Mouse (Mus musculus): ENCODE results near the gene Gadd45b. TPM values are rescaled to one million over a fixed set of nuclear protein-coding genes. Genes with fewer than 3 reads are reported as not detected.

The Gadd45b gene
- 10 to 100 TPM; 16.4 to 19.0 TPM for total RNA-seq (2021)

DNA sequence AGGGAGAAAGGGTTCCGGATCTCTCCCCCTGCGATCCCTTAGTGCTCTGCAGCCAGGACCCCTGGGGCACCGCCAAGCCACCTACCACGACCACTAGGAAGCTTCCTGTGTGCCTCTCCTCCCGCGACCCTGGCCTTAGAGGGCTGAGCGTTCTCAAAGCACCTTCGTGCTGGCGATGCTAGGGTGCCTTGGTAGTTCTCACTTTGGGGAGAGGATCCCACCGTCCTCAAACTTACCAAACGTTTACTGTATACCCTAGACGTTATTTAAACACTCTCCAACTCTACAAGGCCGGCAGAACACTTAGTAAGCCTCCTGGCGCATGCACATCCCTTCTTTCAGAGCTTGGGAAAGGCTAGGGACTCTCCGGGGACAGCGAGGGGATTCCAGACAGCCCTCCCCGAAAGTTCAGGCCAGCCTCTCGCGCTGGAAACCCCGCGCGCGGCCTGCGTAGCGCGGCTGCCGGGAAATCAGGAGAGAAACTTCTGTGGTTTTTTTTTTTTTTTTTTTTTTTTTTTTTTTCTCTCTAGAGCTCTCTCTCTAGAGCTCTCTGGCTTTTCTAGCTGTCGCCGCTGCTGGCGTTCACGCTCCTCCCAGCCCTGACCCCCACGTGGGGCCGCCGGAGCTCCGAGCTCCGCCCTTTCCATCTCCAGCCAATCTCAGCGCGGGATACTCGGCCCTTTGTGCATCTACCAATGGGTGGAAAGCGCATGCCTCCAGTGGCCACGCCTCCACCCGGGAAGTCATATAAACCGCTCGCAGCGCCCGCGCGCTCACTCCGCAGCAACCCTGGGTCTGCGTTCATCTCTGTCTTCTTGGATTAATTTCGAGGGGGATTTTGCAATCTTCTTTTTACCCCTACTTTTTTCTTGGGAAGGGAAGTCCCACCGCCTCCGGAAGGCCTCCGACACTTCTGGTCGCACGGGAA lies at the start of gene Gadd45b:
TSS of gene Gadd45b (plus strand) at position 775 of the 928 bp plus-strand sequence.
- intact Hi-C loops (cut with DNase I): loop anchor here (1.0 to 2.0 kb wide), 3 partner anchors 59 to 245 kb away; no protein-coding TSS in a partner anchor
- DNase-seq (ENCODE audit: low spot score in 2 of 2): peak; percentile 97 to 99

DNA sequence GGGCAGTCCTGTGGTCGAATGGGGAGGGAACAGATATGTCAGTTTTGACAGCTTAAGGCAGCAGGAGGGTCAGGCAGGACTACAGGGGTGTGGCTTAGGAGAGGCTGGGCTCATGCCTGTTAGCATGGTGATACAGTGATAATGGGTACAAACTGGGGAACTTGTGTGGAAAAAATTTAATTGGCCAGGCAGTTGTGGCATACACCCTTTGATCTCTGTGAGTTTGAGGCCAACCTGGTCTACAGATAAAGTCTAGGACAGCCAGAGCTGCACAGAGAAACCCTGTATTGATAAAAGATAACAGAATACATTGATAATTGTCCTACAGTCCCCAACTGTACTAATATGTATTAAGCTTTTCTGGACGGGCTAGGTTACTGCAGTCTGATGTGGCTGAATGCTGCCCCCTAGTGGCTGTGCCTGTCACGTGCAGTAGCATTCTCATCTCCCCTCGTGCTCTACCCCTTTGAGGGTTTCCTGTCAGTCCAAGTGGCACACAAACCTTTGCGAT lies 49.7 kb upstream of the Gadd45b start:
- intact Hi-C loops (cut with DNase I): loop anchor here (1.0 to 2.0 kb wide), 2 partner anchors 58 to 115 kb away; no protein-coding TSS in a partner anchor

GRCm38 (mm10) chr10:80880901-80881300 lies 49.0 kb upstream of the Gadd45b start:
- DNase-seq (ENCODE audit: low spot score in 2 of 2): no peak
- intact Hi-C loops (cut with DNase I): loop anchor here (1.0 to 2.0 kb wide), 2 partner anchors 59 to 114 kb away; no protein-coding TSS in a partner anchor

More for the DNA sequence above, 49.7 kb upstream of the Gadd45b start:
- peak; percentile 45 to 49 for DNase-seq (ENCODE audit: low spot score in 2 of 2)

DNA sequence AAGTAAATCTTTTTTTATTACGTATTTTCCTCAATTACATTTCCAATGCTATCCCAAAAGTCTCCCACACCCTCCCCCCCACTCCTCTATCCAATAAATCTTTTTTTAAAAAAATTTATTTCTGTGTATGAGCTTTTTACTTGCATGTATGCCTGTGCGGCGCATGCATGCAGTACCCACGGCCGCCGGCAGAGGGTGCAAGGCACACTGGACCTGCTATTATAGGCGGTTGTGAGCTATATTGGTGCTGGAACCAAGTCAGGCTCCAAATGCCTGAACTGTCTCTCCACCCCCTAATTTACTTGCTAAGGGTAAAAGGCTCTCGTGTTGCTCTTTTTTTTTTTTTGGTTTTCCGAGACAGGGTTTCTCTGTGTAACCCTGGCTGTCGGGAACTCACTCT lies 48.6 kb upstream of the Gadd45b start:
- intact Hi-C loops (cut with DNase I): loop anchor here (2.0 kb wide), 1 partner anchor 114 kb away; no protein-coding TSS in a partner anchor
- peak in 1 of 2 experiments; percentile 63 for DNase-seq (ENCODE audit: low spot score in 2 of 2)

DNA sequence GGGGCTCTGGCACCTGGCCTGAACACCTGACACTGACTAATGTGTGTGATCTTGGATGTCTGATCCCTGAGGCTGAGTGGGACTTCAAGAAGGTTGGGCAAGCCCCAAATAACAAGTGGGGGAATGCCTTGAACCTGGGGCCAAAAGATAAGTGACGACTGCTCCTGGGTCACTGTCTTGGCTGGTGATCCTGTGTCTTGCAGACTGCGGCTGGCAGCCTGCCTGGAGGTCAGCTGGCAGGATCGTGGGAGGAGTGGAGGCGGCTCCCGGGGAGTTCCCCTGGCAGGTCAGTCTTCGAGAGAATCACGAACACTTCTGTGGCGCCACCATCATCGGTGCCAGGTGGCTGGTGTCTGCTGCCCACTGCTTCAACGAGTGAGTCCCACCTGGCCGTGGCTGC lies 42.7 kb upstream of the Gadd45b start:
- intact Hi-C loops (cut with DNase I): no loop called here

DNA sequence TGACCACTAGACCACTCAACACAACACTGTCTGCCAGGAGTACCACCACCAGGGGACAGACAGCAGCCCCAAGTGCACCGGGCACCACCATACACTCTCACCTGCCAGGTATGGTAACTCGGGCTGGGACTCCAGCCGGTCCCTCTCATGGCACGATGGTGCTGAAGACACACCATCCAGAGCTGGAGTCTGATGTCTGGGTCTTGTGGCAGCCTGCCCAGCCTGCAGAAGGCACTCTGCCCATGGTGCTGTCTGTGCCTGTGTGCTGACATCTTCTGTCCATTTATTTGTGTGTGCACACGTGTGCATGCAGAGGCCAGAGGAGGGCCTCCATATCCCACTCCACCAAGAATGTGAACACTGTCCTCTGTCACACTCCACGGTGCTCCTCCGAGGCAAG lies 34.8 kb upstream of the Gadd45b start:
- intact Hi-C loops (cut with DNase I): no loop called here

More for the DNA sequence above, 42.7 kb upstream of the Gadd45b start:
- no peak for DNase-seq (ENCODE audit: low spot score in 2 of 2)

DNA sequence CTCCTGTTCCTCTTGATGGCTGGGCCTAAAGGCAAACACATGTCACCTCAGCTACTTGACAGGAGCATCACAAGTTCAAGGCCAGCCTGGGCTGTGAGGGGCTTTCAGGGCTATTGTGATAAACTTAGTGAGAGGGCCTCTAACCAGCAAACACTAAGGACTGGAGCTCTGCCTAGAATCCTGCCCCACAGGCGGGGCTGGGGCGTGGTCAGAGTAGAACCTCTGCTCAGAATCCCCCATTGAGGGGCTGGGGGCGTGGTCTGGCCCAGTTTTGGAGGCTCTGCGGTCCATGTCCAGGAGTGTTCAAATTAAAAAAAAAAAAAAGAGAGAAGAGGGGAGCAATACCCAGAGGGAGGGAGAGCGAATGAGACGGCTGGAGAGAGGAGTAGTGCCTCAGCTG lies 34.2 kb upstream of the Gadd45b start:
- intact Hi-C loops (cut with DNase I): no loop called here
- DNase-seq (ENCODE audit: low spot score in 2 of 2): no peak

More for the DNA sequence above, 34.8 kb upstream of the Gadd45b start:
- DNase-seq (ENCODE audit: low spot score in 2 of 2): no peak

GRCm38 (mm10) chr10:80896581-80897485 lies 33.0 kb upstream of the Gadd45b start:
- no peak for DNase-seq (ENCODE audit: low spot score in 2 of 2)
- intact Hi-C loops (cut with DNase I): no loop called here

DNA sequence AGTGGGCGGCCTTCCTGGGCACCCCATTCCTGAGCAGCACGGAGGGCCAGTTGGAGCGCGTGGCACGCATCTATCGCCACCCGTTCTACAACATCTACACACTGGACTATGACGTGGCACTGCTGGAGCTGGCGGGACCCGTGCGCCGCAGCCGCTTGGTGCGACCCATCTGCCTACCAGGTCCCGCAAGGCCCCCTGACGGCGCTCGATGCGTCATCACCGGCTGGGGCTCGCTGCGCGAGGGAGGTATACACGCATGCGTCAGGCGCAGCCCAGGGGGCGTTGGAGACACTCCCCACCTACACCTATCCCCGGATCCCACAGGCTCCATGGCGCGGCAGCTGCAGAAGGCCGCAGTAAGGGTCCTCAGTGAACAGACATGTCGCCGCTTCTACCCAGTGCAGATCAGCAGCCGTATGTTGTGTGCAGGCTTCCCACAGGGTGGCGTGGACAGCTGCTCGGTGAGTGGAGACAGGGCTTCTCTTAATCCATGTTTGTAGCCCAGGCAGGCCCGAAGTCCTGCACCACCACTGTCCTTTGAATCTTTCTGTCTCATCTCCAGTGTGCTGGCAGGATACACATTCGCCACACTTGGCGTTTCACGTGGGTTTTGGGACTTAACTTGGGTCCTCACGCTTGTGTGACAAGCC lies 31.9 kb upstream of the Gadd45b start:
- DNase-seq (ENCODE audit: low spot score in 2 of 2): peak; percentile 73 to 81

GRCm38 (mm10) chr10:80899074-80899473 lies 30.8 kb upstream of the Gadd45b start:
- intact Hi-C loops (cut with DNase I): no loop called here
- no peak for DNase-seq (ENCODE audit: low spot score in 2 of 2)

More for the DNA sequence above, 31.9 kb upstream of the Gadd45b start:
- intact Hi-C loops (cut with DNase I): no loop called here

GRCm38 (mm10) chr10:80899591-80900317 lies 30.1 kb upstream of the Gadd45b start:
- intact Hi-C loops (cut with DNase I): no loop called here
- DNase-seq (ENCODE audit: low spot score in 2 of 2): no peak

DNA sequence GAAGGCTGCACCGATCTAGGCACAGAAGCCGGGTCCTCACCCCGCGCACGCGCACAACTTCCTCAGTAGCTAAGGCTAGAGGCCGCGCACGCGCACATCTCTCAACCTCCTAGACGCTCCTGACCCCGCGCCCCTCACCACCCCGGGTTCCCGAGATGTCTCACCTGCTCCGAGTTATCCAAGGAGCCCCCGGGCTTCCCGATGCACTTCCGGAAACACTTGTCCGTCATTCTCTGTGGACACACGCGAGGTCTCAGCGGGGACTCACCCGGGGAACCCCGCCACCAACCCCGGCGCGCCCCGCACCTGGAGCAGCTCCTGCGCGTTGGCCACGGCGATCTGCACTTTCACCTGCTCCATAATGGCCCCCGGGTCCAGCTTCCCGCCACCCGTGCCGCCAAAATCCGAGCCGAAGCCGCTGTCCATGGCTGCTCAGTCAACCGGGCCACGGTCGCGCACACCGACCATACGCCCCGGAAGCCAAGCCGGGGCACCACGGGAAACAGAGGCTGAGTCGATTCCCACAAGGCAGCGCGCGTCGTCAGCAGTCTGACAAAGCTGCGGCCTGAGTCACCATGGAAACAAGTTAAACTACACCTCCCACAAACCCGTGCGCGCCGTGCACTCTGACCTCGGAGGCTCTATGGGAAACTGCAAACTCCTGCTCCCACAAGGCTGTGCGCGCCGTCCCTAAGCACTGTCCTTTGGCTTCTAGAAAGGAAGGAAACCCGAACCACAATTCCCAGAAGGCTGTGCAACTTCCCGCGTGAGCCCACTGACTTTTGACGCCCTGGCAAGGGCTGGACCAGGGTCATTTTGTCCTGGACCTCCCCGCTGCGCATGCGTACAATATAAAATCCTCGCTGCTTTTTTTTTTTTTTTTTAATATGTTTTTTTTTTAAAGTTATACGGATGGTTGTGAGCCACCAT lies 29.3 kb upstream of the Gadd45b start, which contains the start of gene Timm13:
TSS of gene Timm13 (minus strand) at position 652 of the 930 bp plus-strand sequence.
- intact Hi-C loops (cut with DNase I): no loop called here
- DNase-seq (ENCODE audit: low spot score in 2 of 2): peak; percentile 99 to 100

DNA sequence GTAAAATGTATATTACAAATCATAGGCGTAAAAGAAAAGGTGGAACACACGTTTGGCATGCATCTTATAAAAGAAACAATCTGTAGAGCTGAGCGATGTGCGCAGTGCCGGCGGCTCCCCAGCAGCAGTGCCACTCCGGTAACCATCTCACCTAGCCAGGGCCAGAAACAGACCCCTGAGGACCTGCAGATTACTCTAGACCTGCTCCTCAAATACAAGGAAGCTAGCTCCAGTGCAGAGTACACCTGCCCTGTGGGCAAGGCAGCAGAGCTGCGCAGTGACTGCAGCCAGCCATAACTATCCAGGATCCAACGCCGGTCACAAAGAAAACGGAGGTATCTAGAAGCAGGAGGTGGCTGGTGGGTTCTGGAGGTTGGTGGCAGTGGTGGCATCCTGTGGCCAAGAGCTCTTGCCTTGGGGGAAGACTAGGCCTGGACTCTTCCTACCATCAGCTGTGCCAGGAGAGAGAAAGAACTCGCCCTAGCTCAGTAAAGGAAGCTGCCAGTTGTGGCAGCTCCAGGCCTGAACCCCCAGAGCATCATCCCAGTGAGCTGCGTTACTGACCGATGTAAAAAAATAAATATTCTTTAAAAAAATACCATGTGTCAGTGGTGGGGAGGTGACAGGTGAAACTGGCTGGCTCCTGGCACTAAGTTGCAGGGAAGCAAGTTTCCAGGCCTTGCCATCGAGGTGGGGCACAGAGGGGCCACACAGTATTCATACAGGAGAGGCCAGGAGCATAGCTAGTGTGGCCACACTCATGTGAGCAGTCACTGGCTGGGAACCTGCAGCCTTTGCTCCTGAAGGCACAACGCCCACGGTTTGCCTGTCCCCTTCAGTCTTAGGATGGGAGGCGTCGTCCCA lies 28.2 kb upstream of the Gadd45b start:
- DNase-seq (ENCODE audit: low spot score in 2 of 2): no peak
- intact Hi-C loops (cut with DNase I): no loop called here

DNA sequence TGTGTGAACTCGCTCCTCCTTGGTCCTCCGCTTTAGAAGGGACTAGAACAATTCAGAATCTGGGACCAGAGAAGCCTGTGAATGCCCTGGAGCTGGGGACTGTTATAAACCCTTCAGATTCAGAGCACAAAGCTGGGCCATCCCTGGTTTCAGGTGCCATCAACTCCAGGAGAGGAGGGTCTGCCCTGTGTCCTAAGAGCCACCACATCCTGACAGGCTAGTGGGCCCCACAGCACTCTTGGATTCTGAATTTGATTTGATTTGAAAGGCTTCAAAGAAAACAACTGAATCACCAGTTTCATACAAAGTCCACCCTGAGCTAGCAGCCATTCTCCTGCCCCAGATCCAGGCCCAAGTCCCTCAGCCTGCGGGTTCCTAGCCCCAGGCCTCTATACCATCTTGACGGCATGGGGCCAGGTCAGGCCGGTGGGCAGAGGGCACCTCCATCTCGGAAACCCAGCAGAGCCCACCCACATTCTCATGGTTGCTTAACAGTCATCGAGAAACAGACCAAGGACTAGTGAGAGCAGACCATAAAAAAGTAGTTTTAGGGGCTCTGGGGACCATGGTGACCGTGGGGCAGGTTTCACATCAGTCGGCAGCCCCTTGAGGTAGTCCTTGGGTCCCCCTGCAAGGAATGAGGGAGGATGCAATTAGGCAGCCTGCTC lies 27.5 kb upstream of the Gadd45b start:
- intact Hi-C loops (cut with DNase I): no loop called here
- no peak for DNase-seq (ENCODE audit: low spot score in 2 of 2)

GRCm38 (mm10) chr10:80903282-80903681 lies 26.6 kb upstream of the Gadd45b start:
- DNase-seq (ENCODE audit: low spot score in 2 of 2): no peak
- intact Hi-C loops (cut with DNase I): no loop called here
